Mouse (Mus musculus): ENCODE measurements around the gene Phf23.

DNA sequence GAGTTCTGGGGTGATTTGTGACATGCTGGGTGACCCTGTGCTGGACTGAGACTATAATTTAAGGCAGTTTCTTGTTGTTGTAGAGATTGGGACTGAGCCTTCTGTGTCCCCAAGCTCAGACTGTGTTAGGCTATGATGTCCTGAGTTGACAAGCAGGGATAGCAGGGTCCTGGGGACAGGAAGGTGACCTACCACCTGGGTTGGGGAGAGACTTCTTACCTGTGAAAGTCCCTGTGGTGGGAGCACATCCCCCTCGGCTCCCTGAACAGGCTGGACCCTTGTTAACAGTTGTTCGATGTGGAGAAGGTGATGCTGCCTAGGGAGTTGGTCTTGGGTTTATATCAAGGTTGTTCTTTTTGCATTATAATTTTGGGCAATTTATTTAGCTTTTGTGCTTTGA lies 6.9 kb downstream of the Phf23 start:
- TF ChIP-seq HCFC1 (IDR thresholded peaks at IDR 0.05; ENCODE audit: borderline replicate concordance, insufficient read depth, low read length): no peak
- no peak for TF ChIP-seq ZNF384 (IDR thresholded peaks at IDR 0.05; ENCODE audit: low read depth, low read length)
- no peak for TF ChIP-seq MAFK (IDR thresholded peaks at IDR 0.05; ENCODE audit: insufficient read depth, low read depth, low read length)

All from ES-E14 (cell line).